Mouse (Mus musculus): ENCODE data around the gene Mroh9. TPM values are rescaled to one million over a fixed set of nuclear protein-coding genes. Genes with fewer than 3 reads are reported as not detected.

The Mroh9 gene
- polyA plus RNA-seq, 1 experiment from 2014 or later = not detected

GRCm38 (mm10) chr1:163055629-163056028 lies 29.8 kb downstream of the Mroh9 start:
- ATAC-seq = no peak
- TF ChIP-seq CTCF (IDR thresholded peaks at IDR 0.05; ENCODE audit: low read depth) = no peak
- H3K4me3 ChIP-seq (ENCODE audit: low read depth, low read length) = no peak overlapping the region
- H3K9ac ChIP-seq (ENCODE audit: low read depth, low read length) = no peak overlapping the region
- H3K27me3 ChIP-seq (replicated peaks; ENCODE audit: control insufficient read depth, insufficient read depth, low read length) = no peaks in the 10 kb centered on the region
- no peaks in the 10 kb centered on the region for H3K9me3 ChIP-seq (ENCODE audit: control insufficient read depth)
- H3K27ac ChIP-seq (ENCODE audit: low read depth, low read length) = no peak overlapping the region
- no peaks in the 10 kb centered on the region for H3K36me3 ChIP-seq (ENCODE audit: control insufficient read depth, insufficient read depth)
- H3K4me2 ChIP-seq (replicated peaks; ENCODE audit: low read depth) = no peak overlapping the region
- H3K4me1 ChIP-seq (replicated peaks; ENCODE audit: control insufficient read depth, insufficient read depth, low read length) = no peaks in the 10 kb centered on the region

DNA sequence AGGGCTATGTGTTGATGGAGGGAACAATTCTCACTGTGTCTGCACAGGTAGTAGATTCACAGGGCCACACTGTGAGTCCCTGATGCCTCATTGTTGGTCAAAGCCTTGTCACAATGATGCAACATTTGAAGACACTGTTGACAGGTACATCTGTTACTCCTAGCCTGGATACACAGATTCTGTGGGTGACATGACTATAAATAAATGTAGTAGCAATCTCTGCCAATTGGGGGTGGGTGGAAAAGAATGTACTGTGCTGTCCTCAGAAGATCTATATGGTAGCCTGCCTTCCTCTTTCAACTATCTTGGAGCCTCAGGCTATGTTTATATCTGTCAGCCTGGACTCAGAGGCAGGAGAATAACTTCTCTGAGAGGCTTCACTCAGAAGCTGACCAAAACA lies 62.4 kb downstream of the Mroh9 start:
- no peak overlapping the region for H3K4me2 ChIP-seq (replicated peaks; ENCODE audit: low read depth)
- no peak for TF ChIP-seq CTCF (IDR thresholded peaks at IDR 0.05; ENCODE audit: low read depth)
- H3K4me3 ChIP-seq (ENCODE audit: low read depth, low read length) = no peak overlapping the region
- H3K36me3 ChIP-seq (ENCODE audit: control insufficient read depth, insufficient read depth) = no peaks in the 10 kb centered on the region
- no peak overlapping the region for H3K9ac ChIP-seq (ENCODE audit: low read depth, low read length)
- ATAC-seq = no peak
- H3K4me1 ChIP-seq (replicated peaks; ENCODE audit: control insufficient read depth, insufficient read depth, low read length) = no peaks in the 10 kb centered on the region
- no peaks in the 10 kb centered on the region for H3K9me3 ChIP-seq (ENCODE audit: control insufficient read depth)
- H3K27me3 ChIP-seq (replicated peaks; ENCODE audit: control insufficient read depth, insufficient read depth, low read length) = no peaks in the 10 kb centered on the region
- no peak overlapping the region for H3K27ac ChIP-seq (ENCODE audit: low read depth, low read length)

GRCm38 (mm10) chr1:163009220-163009619 lies 76.2 kb downstream of the Mroh9 start:
- H3K4me1 ChIP-seq (replicated peaks; ENCODE audit: control insufficient read depth, insufficient read depth, low read length) = no peaks in the 10 kb centered on the region
- H3K36me3 ChIP-seq (ENCODE audit: control insufficient read depth, insufficient read depth) = no peaks in the 10 kb centered on the region
- no peak for TF ChIP-seq CTCF (IDR thresholded peaks at IDR 0.05; ENCODE audit: low read depth)
- H3K4me3 ChIP-seq (ENCODE audit: low read depth, low read length) = no peak overlapping the region
- ATAC-seq = no peak
- H3K9me3 ChIP-seq (ENCODE audit: control insufficient read depth) = no peaks in the 10 kb centered on the region
- no peak overlapping the region for H3K9ac ChIP-seq (ENCODE audit: low read depth, low read length)
- H3K27ac ChIP-seq (ENCODE audit: low read depth, low read length) = no peak overlapping the region
- no peaks in the 10 kb centered on the region for H3K27me3 ChIP-seq (replicated peaks; ENCODE audit: control insufficient read depth, insufficient read depth, low read length)
- no peak overlapping the region for H3K4me2 ChIP-seq (replicated peaks; ENCODE audit: low read depth)
- 57% methylated on average over 3 of the region's 3 CpGs for WGBS

DNA sequence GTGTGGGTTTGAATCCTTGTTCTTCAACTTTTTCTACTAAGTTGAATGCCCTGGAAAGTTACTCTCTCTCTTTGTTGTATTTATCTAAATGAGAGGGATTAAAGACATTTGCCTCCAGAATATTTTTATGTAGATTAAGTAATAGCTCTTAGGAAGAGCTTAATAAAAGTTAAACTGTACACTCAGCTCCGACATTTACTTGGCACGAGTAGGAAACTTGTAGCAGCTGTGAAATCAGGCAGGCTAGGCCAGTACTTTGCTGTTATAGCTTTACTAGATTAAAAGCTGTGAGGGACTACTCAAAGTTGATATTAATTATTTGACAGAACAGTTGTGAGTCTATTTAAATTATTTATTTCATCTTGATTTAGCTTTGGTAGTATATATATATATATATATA lies 82.0 kb downstream of the Mroh9 start:
- WGBS = 79% methylated on average over 2 of the region's 2 CpGs
- H3K9me3 ChIP-seq (ENCODE audit: control insufficient read depth) = no peaks in the 10 kb centered on the region
- no peak overlapping the region for H3K4me2 ChIP-seq (replicated peaks; ENCODE audit: low read depth)
- no peaks in the 10 kb centered on the region for H3K36me3 ChIP-seq (ENCODE audit: control insufficient read depth, insufficient read depth)
- no peaks in the 10 kb centered on the region for H3K27me3 ChIP-seq (replicated peaks; ENCODE audit: control insufficient read depth, insufficient read depth, low read length)
- no peak overlapping the region for H3K4me3 ChIP-seq (ENCODE audit: low read depth, low read length)
- ATAC-seq = no peak
- H3K9ac ChIP-seq (ENCODE audit: low read depth, low read length) = no peak overlapping the region
- no peaks in the 10 kb centered on the region for H3K4me1 ChIP-seq (replicated peaks; ENCODE audit: control insufficient read depth, insufficient read depth, low read length)
- no peak for TF ChIP-seq CTCF (IDR thresholded peaks at IDR 0.05; ENCODE audit: low read depth)
- H3K27ac ChIP-seq (ENCODE audit: low read depth, low read length) = no peak overlapping the region

- Histone ChIP-seq H3K27me3 (replicated peaks; ENCODE audit: control insufficient read depth, insufficient read depth, low read length) (no peaks in the 10 kb centered on the region), H3K9me3 (ENCODE audit: control insufficient read depth) (no peaks in the 10 kb centered on the region), H3K9ac (ENCODE audit: low read depth, low read length) (no peak overlapping the region), H3K4me2 (replicated peaks; ENCODE audit: low read depth) (no peak overlapping the region), H3K27ac (ENCODE audit: low read depth, low read length) (no peak overlapping the region), H3K4me1 (replicated peaks; ENCODE audit: control insufficient read depth, insufficient read depth, low read length) (no peaks in the 10 kb centered on the region), H3K36me3 (ENCODE audit: control insufficient read depth, insufficient read depth) (no peaks in the 10 kb centered on the region), H3K4me3 (ENCODE audit: low read depth, low read length) (no peak overlapping the region)
- WGBS = 64% methylated on average over 4 of the region's 4 CpGs
- no peak for TF ChIP-seq CTCF (IDR thresholded peaks at IDR 0.05; ENCODE audit: low read depth)
- no peak for ATAC-seq
Observed at GRCm38 (mm10) chr1:163001271-163001829, 84.1 kb downstream of the Mroh9 start.

DNA sequence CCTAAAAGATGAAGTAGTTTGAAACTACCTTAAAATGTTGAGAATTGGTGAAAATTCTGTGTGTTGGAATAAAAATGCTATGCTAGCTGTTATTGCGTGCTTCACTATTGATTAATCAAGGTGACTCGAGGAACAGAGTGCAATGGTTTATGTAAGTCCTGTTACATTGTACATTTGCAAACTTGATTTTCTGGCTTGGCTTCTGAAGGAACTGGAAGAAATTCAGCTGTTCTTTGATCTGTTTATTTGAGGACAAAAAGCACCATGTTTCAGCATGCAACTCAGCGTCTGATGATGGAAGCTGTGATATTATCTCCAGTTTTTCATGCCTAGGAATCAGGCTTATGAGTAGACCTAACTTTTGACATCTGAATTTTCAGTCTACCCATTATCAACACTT lies 97.9 kb downstream of the Mroh9 start:
- H3K27ac ChIP-seq (ENCODE audit: low read depth, low read length) = no peak overlapping the region
- no peaks in the 10 kb centered on the region for H3K4me1 ChIP-seq (replicated peaks; ENCODE audit: control insufficient read depth, insufficient read depth, low read length)
- WGBS = 82% methylated on average over 3 of the region's 3 CpGs
- no peak overlapping the region for H3K9ac ChIP-seq (ENCODE audit: low read depth, low read length)
- ATAC-seq = no peak
- no peaks in the 10 kb centered on the region for H3K9me3 ChIP-seq (ENCODE audit: control insufficient read depth)
- no peaks in the 10 kb centered on the region for H3K27me3 ChIP-seq (replicated peaks; ENCODE audit: control insufficient read depth, insufficient read depth, low read length)
- no peaks in the 10 kb centered on the region for H3K36me3 ChIP-seq (ENCODE audit: control insufficient read depth, insufficient read depth)
- no peak overlapping the region for H3K4me2 ChIP-seq (replicated peaks; ENCODE audit: low read depth)
- H3K4me3 ChIP-seq (ENCODE audit: low read depth, low read length) = no peak overlapping the region
- no peak for TF ChIP-seq CTCF (IDR thresholded peaks at IDR 0.05; ENCODE audit: low read depth)

DNA sequence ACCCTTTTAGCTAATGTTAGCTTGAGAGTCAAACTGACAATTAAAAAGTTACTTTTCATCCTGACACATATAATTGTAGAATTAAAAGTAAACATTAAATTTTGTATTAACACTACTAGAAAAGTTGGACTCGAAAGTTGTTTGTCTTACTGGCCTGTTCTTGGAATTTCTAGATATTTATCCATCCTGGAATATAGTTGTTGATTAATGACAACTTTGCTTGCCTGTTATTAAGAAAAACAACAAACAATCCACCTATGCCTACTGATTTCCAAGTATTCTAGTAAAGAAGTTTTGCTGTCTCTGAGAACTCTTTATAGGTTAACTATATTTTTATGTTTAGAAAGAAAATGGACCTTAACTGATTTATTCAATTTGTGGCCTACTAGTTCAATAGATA lies 98.7 kb downstream of the Mroh9 start:
- no peak for ATAC-seq
- no peaks in the 10 kb centered on the region for H3K9me3 ChIP-seq (ENCODE audit: control insufficient read depth)
- no peaks in the 10 kb centered on the region for H3K4me1 ChIP-seq (replicated peaks; ENCODE audit: control insufficient read depth, insufficient read depth, low read length)
- H3K27ac ChIP-seq (ENCODE audit: low read depth, low read length) = no peak overlapping the region
- no peak for TF ChIP-seq CTCF (IDR thresholded peaks at IDR 0.05; ENCODE audit: low read depth)
- no peaks in the 10 kb centered on the region for H3K27me3 ChIP-seq (replicated peaks; ENCODE audit: control insufficient read depth, insufficient read depth, low read length)
- no peak overlapping the region for H3K4me3 ChIP-seq (ENCODE audit: low read depth, low read length)
- WGBS = 67% methylated on average over 1 of the region's 1 CpGs
- H3K4me2 ChIP-seq (replicated peaks; ENCODE audit: low read depth) = no peak overlapping the region
- H3K9ac ChIP-seq (ENCODE audit: low read depth, low read length) = no peak overlapping the region
- no peaks in the 10 kb centered on the region for H3K36me3 ChIP-seq (ENCODE audit: control insufficient read depth, insufficient read depth)
